Mouse (Mus musculus) midbrain, embryonic 11.5 days (tissue): ENCODE measurements around the gene Phf21a. TPM values are rescaled to one million over a fixed set of nuclear protein-coding genes. Genes with fewer than 3 reads are reported as not detected.

Experiments
- ATAC-seq: fragments of 200-750 bp; cut with Nextera tagmentation; 2 replicates; pipeline ENCODE4 v1.8.0; 2017; ENCODE audit warnings: moderate TSS enrichment, moderate library complexity; ENCODE audit not compliant: low FRiP score
- DNase-seq: peaks from one replicate; pipeline ENCODE4 v3.0.0; 2015; ENCODE audit warnings: low spot score; ENCODE audit errors: missing footprints
- H3K27ac ChIP-seq: fragments of 300-500 bp; sonication (generic); 2 replicates; pipeline ENCODE4 v1.5.1; 2014; ENCODE audit warnings: low read depth, low read length
- H3K27me3 ChIP-seq: fragments of 300-500 bp; sonication (generic); 2 replicates; pipeline ENCODE4 v1.6.1; 2014; ENCODE audit warnings: mild to moderate bottlenecking, low read length, moderate library complexity, mixed read lengths; ENCODE audit not compliant: control insufficient read depth, insufficient read depth
- H3K36me3 ChIP-seq: fragments of 300-500 bp; sonication (generic); 2 replicates; pipeline ENCODE4 v1.6.1; 2014; ENCODE audit warnings: mild to moderate bottlenecking, low read length, moderate library complexity, mixed read lengths; ENCODE audit not compliant: control insufficient read depth, insufficient read depth
- H3K4me1 ChIP-seq: fragments of 300-500 bp; sonication (generic); 2 replicates; pipeline ENCODE4 v1.6.1; 2014; ENCODE audit warnings: low read length; ENCODE audit not compliant: control insufficient read depth, insufficient read depth
- H3K4me2 ChIP-seq: fragments of 300-500 bp; sonication (generic); 2 replicates; pipeline ENCODE4 v1.6.1; 2014; ENCODE audit warnings: mild to moderate bottlenecking, moderate library complexity
- H3K4me3 ChIP-seq: fragments of 300-500 bp; sonication (generic); 2 replicates; pipeline ENCODE4 v1.5.1; 2014; ENCODE audit warnings: low read depth, low read length
- H3K9ac ChIP-seq: fragments of 300-500 bp; sonication (generic); 2 replicates; pipeline ENCODE4 v1.6.1; 2014; ENCODE audit warnings: low read length
- H3K9me3 ChIP-seq: fragments of 300-500 bp; sonication (generic); 2 replicates; pipeline ENCODE4 v1.6.1; 2016; ENCODE audit warnings: low read length; ENCODE audit not compliant: control insufficient read depth
- WGBS: fragments of 180-500 bp; shearing (Covaris S2); extraction: QIAGEN DNeasy Blood & Tissue Kit; methylation state at CpG from one replicate; pipeline ENCODE4 v1.1.7; 2014; 5-methylcytosine and 5-hydroxymethylcytosine counted together
- polyA plus RNA-seq: library from polyadenylated mRNA; unstranded; fragments of >200 nt; fragmentation: Nextera tagmentation; extraction: Ambion mirVana; gene quantifications from 2 replicates; pipeline ENCODE4 v1.2.1, GENCODE M21; 2014

The Phf21a gene
- polyA plus RNA-seq, 1 experiment from 2014 or later: 34.4 TPM

DNA sequence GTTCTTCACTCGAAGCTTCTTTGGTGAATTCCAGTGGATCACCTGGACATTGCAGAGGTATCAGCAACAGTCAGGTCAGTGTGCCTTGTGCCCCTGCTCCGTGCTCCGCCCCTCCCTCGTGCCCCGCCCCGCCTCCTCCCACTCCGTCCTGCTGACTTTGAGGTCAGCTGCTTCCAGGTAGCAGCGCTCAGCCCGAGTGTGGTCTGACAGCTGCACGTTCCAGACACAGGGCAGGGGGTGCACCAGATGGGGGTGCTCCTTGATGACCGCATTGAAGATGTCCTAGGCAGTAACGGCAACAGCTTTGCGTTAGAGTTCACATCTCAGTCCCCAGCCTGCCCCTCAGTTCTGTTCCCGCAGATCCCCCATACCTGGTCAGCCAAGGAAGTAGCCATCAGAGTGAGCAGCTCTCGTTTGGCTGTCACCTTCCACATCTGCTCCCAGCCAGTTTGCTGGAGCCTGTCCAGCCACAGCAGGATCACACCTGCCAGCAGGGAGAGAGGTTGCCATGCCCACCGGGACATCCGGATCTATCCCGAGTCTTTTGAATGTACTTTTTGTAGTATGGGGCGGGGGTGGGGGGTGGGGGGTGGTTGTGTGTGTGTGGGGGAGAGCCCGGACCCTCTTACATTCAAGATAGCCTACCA, 274.6 kb downstream of the Phf21a start:
- no peaks in the 10 kb centered on the region; the same call in 1 of the 2 replicates for H3K36me3 ChIP-seq
- DNase-seq (no peak), ATAC-seq (no peak)
- no peaks in the 10 kb centered on the region for H3K9me3 ChIP-seq
- peaks cover 8% of the 10 kb centered on the region for H3K27me3 ChIP-seq
- WGBS: 54% methylated on average over 20 of the region's 20 CpGs
- H3K4me3 ChIP-seq: no peak overlapping the region
- H3K4me1 ChIP-seq: peaks cover 26% of the 10 kb centered on the region
- no peak overlapping the region for H3K27ac ChIP-seq
- H3K9ac ChIP-seq: no peak overlapping the region
- H3K4me2 ChIP-seq: no peak overlapping the region

DNA sequence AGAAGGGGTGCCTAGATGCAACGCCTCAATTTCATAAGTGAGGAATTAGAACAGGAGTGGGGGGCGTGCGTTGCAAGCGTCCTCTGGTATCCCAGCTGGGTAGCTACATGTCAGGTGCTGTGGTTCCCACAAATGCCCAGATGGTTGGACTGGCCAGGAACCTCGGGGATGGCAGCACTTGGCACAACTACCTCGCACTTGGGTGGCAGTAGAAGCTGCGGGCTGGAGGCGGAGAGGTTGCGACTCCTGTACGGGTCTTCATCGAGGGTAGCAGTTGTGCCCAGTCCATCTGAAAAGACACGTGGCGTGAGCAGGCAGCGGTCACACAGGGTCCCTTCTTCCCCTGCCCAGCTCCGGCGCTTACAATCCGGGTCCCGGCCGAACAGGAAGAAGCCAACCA, 277.5 kb downstream of the Phf21a start:
- peak; percentile 91 for DNase-seq
- 7% methylated on average over 19 of the region's 19 CpGs for WGBS
- Histone ChIP-seq H3K4me3 (peak overlapping the region; percentile 25), H3K4me1 (peaks cover 39% of the 10 kb centered on the region), H3K36me3 (no peaks in the 10 kb centered on the region), H3K9me3 (no peaks in the 10 kb centered on the region), H3K27me3 (peaks cover 8% of the 10 kb centered on the region), H3K27ac (no peak overlapping the region), H3K4me2 (peak overlapping the region; percentile 41), H3K9ac (peak overlapping the region; percentile 50)
- no peak for ATAC-seq

DNA sequence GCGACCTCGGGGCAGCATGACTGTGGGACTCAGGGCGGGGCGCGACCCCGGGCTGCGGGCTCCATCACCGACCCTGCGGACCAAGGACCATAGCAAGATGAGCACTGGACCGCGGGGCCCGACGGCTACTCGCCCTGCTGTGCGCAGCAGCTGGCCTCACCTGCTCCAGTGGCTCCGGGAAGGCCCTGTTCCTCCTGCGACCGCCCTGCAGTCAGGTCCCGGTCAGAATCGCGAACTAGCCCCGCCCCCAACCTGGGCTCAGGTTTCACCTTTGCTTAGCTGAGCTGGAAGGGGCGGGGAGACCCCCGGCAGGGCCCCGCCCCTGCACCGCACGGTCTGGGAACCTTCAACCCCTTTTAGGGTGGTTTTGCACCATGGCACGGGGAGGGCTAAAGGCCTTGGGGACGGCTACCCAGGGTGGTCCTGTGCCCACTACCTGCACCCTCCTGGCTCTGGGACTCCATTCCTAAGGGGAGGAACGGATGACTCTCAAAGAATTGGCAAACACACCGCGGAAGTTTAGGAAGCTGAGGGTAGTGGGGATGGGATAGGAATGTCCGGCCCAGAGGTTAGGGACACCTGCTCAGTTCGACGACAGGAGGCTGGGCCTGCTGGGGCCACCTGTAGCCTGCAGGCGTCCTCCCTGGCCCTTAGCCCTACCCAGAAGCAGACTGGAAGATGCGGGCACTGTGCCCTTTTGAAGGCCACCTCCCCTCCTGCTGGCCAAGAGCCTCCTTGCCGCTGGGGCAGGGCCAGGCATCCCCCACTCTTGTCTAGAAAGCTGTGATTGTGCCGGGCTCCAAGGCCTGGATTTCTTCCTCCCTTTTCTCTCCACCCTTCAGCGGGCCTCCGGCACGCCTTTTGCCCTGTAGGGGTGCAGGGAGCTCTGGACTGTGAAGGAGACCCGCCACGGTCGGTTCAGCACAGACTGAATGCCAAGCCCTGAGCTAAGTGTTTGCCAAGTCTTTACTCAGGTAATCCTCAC, 278.2 kb downstream of the Phf21a start:
- H3K36me3 ChIP-seq: no peaks in the 10 kb centered on the region
- DNase-seq (peak; percentile 96), ATAC-seq (no peak)
- peak overlapping the region; percentile 81 for H3K27ac ChIP-seq
- peak overlapping the region; percentile 50 for H3K9ac ChIP-seq
- H3K27me3 ChIP-seq: peaks cover 8% of the 10 kb centered on the region
- peak overlapping the region; percentile 25 for H3K4me3 ChIP-seq
- no peaks in the 10 kb centered on the region for H3K9me3 ChIP-seq
- peaks cover 45% of the 10 kb centered on the region for H3K4me1 ChIP-seq
- H3K4me2 ChIP-seq: peak overlapping the region; percentile 41
- 1% methylated on average over 45 of the region's 45 CpGs for WGBS

DNA sequence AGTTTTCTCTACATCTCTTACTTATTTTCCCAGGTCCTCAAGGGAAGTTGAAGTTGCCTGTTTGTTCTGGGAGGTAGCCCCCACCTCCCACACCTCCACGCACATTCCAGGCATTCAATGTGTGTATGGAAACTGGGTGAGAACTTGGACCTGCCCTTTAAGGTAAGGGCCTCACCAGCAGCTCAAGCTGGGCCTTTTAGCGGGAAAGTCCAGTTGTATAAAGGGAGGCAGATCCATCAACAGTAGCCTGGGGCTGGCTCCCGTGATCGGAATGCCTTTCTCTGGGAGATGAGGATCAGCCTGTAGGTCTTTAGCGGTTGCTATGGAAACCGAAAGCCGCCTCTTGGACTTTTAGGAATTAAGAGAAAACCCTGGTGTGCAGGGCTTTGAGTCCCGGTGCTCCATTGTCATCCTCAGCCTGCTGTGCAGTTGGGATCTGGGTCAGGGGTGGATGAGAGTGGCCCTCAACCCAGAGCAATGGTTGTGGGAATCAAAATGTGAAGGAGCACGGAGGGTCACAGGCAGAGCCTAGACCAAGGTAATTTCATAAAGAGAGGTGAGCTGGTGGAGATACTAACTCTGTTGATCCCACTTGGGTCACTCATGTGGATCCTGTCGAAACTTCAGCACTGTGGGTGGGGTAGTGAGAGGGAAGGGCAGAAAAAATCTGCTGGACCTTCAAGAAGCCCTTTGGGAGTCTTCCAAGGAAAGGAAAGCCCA, 279.2 kb downstream of the Phf21a start:
- H3K4me1 ChIP-seq: peaks cover 47% of the 10 kb centered on the region
- H3K4me3 ChIP-seq: no peak overlapping the region
- H3K9ac ChIP-seq: peak overlapping the region; percentile 20; the same call in 1 of the 2 replicates
- no peaks in the 10 kb centered on the region for H3K36me3 ChIP-seq
- DNase-seq: peak; percentile 94
- peak overlapping the region; percentile 28 for H3K4me2 ChIP-seq
- 0 out of 2 replicates have a peak, but pooled peaks have one; percentile 12 for ATAC-seq
- peaks cover 8% of the 10 kb centered on the region for H3K27me3 ChIP-seq
- peak overlapping the region; percentile 81 for H3K27ac ChIP-seq
- 6% methylated on average over 10 of the region's 10 CpGs for WGBS
- no peaks in the 10 kb centered on the region for H3K9me3 ChIP-seq

DNA sequence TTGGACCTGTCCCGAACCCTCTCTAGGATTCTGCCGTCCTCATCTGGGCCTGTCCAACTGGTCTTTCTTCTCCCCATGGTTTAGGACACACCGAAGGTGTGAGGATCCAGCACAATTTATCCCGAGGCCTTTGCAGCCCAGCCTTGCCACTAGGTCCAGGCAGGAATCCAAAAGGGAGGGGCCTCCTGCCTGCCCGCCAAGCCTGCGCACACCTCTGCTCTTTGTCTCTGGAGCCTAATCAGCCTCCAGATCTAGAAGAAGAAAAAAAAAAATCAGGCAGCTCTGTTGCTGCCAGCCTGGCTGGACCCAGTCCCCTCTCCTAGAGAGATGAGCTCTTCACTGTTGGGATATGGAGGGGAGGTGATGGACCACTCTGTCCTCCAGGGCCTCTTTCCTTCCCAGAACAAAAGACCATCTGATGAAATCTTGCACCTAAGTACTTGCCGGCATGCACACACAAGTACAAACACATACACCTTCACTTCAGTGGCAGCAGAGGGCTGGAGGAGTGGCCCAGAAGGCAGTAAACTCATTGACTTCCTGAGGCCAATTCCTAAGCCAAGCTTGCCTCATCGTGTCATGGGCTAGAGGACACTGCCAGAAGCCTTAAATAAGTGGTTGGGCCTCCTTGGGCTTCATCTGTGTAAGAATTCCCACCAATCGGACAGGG, 280.0 kb downstream of the Phf21a start:
- DNase-seq (peak; percentile 88), ATAC-seq (no peak)
- H3K36me3 ChIP-seq: no peaks in the 10 kb centered on the region
- H3K4me1 ChIP-seq: peaks cover 47% of the 10 kb centered on the region
- H3K9me3 ChIP-seq: no peaks in the 10 kb centered on the region
- H3K27me3 ChIP-seq: peaks cover 8% of the 10 kb centered on the region
- H3K4me2 ChIP-seq: no peak overlapping the region; the same call in 1 of the 2 replicates
- H3K4me3 ChIP-seq: no peak overlapping the region
- H3K27ac ChIP-seq: peak overlapping the region; percentile 46; the same call in 1 of the 2 replicates
- WGBS: 20% methylated on average over 9 of the region's 9 CpGs
- H3K9ac ChIP-seq: peak overlapping the region; percentile 45; the same call in 1 of the 2 replicates

DNA sequence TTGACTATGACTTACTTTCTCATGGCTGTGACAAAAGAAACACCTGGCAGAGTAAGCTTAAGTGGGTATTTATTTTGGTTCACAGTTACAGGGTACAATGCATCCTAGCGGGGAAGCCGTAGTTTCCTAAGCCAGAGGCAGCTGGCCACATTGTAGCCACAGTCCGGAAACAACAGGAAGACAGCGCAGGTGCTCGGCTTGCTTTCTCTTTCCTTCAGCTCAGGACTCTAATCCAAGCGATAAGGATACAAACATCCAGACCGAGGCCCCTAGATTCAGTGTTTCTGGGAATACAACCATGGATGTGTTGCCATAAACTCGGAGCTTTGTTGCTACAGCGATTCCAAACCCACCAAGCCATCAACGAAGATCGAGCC, 280.5 kb downstream of the Phf21a start:
- Histone ChIP-seq H3K27ac (no peak overlapping the region; the same call in 1 of the 2 replicates), H3K4me3 (no peak overlapping the region), H3K4me1 (peaks cover 47% of the 10 kb centered on the region), H3K27me3 (peaks cover 8% of the 10 kb centered on the region), H3K4me2 (no peak overlapping the region; the same call in 1 of the 2 replicates), H3K9ac (0 out of 2 replicates have a peak overlapping the region, but pooled peaks have one; percentile 1), H3K36me3 (no peaks in the 10 kb centered on the region), H3K9me3 (no peaks in the 10 kb centered on the region)
- 62% methylated on average over 11 of the region's 11 CpGs for WGBS
- DNase-seq (no peak), ATAC-seq (no peak)

DNA sequence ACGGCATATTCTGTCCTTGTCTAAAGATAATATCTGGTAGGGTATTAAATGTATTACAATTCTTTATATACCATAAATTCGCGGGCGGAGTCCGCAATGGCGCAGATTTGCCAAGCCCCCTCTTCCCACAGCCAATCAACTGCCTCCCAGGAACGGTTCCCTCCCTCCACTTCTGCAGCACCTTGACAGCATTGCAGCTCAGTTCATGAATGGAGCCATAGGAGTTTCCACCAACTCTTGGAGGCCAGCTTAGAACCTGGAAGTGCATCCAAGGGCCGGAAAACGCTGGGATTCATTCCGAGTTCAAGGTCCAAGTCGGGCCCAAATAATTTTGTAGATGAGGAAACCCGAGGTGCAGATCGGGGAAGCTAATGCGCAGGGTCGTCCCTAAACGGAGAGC, 281.6 kb downstream of the Phf21a start, which contains the start of the genes Pex16 and Large2:
Gene Pex16, plus strand, starts transcription at position 163 of the 400 bp plus-strand sequence.
Gene Large2, minus strand, starts transcription at position 356 of the 400 bp plus-strand sequence.
- Histone ChIP-seq H3K4me1 (peaks cover 45% of the 10 kb centered on the region), H3K36me3 (0 out of 2 replicates have a peak, but pooled peaks cover under 1% of the 10 kb centered on the region), H3K27me3 (peaks cover 8% of the 10 kb centered on the region), H3K4me2 (peak within 1 kb of the TSS; percentile 96), H3K27ac (peak within 1 kb of the TSS; percentile 90), H3K9me3 (no peaks in the 10 kb centered on the region), H3K9ac (peak within 1 kb of the TSS; percentile 70), H3K4me3 (peak within 1 kb of the TSS; percentile 67)
- ATAC-seq (no peak), DNase-seq (no peak)
- 4% methylated on average over 16 of the region's 16 CpGs for WGBS

DNA sequence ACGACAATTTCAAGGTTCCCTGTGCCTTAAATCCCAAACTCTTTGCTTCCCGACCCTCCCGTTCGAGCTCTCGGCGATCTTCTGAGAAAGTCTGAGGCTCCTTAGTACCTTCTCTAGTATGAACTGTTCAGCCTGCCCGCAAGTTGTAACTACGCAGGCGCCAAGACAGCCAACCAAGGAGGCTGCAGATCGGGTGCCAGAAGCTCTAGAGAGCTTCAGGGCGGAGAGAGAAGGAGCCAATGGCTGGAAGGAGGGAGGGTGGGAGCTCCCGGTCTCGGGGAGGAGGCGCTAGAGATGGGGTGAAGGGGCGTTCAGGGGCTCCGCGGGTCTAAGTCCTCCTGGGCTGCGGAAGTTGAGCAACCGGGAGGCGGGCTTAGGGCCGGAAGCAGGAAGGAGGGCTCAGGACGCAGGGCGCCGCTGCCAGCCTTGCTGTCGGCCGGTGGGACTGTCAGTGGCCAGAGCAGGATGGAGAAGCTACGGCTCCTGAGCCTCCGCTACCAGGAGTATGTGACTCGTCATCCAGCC, 282.2 kb downstream of the Phf21a start:
- peak overlapping the region; percentile 90 for H3K27ac ChIP-seq
- peak; percentile 90 for ATAC-seq
- H3K4me3 ChIP-seq: peak overlapping the region; percentile 67
- peak overlapping the region; percentile 70 for H3K9ac ChIP-seq
- DNase-seq: peak; percentile 99
- peak overlapping the region; percentile 96 for H3K4me2 ChIP-seq
- H3K27me3 ChIP-seq: peaks cover 5% of the 10 kb centered on the region
- peaks cover 44% of the 10 kb centered on the region for H3K4me1 ChIP-seq
- no peaks in the 10 kb centered on the region for H3K9me3 ChIP-seq
- 0% methylated on average over 29 of the region's 29 CpGs for WGBS
- 0 out of 2 replicates have a peak, but pooled peaks cover 2% of the 10 kb centered on the region for H3K36me3 ChIP-seq
